Comparison of ENCODE assay signal across 15 mouse cellular contexts in genomic region chr7:83206999-83207398, GRCm38 (mm10).
"Had no signal": no experiment of that assay in that cellular context is flagged by ENCODE, and none has a peak within 500 bp of the region (broad histone marks: within the 10 kb centered on the region; RNA-seq: fewer than 3 reads in every experiment).

No protein-coding gene starts in this region.

- DNase-seq: lung, adult 2 months; lung, postnatal 14 days; lung, postnatal 36 days; right cerebral cortex, postnatal 14 days; thymus, adult 2 months; thymus, postnatal 25 days; thymus, postnatal 4 days had no signal

- H3K27me3 ChIP-seq: lung, embryonic 15.5 days; midbrain, embryonic 13.5 days; midbrain, embryonic 15.5 days; neural tube, embryonic 12.5 days; stomach, embryonic 15.5 days had no signal

- H3K4me3 ChIP-seq: lung, embryonic 15.5 days; megakaryocyte, embryonic 14.5 days; midbrain, embryonic 13.5 days; midbrain, embryonic 15.5 days; neural tube, embryonic 12.5 days; stomach, embryonic 15.5 days had no signal

- H3K36me3 ChIP-seq: lung, embryonic 15.5 days; midbrain, embryonic 13.5 days; midbrain, embryonic 15.5 days; neural tube, embryonic 12.5 days; stomach, embryonic 15.5 days had no signal

- H3K9me3 ChIP-seq: lung, embryonic 15.5 days; megakaryocyte, embryonic 14.5 days; midbrain, embryonic 13.5 days; midbrain, embryonic 15.5 days; neural tube, embryonic 12.5 days; stomach, embryonic 15.5 days had no signal

- H3K9ac ChIP-seq: lung, embryonic 15.5 days; midbrain, embryonic 13.5 days; midbrain, embryonic 15.5 days; neural tube, embryonic 12.5 days; stomach, embryonic 15.5 days had no signal

- H3K27ac ChIP-seq: lung, embryonic 15.5 days; macrophage; midbrain, embryonic 13.5 days; midbrain, embryonic 15.5 days; neural tube, embryonic 12.5 days; stomach, embryonic 15.5 days; stomach, postnatal 0 days had no signal
